Mouse (Mus musculus) skeletal muscle tissue, adult 2 months (tissue): ENCODE measurements around the gene Actn4.

ENCODE experiments used
- DNase-seq: peaks from one replicate; pipeline ENCODE4 v3.0.0-alpha.2; 2012; ENCODE audit warnings: low read depth, low spot score

The Actn4 gene

DNA sequence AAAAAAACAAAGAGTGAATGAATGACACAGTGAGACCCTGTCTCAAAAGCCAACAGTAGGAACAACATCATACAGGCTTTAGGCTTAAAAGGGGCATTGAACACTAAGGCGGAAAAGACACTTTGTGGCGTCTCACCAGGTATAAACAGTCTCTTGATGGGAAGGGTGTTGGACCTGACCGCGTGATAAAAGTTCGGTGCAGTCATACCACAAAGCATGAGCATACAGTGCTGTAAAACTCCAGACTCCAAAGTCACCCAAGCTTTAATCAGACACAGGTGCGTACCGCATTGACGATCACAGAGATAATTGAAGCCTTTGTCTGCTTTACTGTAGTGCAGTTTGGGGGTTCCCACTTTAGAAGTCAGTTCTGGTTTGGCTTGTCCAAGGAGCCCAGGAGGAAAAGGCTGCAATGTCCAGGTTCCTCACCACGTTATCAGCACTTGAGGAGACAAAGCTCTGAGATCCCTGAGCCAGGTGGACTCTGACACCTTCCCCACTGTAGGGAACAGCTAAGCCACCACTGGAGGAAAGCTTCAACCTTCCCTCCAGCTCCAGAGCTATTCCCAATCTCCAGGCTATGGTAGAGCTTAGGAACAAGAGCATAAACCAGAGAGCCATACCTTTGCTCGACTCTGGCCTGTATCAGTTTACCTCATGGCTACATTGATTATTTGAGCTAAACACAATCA lies 11.6 kb downstream of the Actn4 start:
- DNase-seq = no peak

DNA sequence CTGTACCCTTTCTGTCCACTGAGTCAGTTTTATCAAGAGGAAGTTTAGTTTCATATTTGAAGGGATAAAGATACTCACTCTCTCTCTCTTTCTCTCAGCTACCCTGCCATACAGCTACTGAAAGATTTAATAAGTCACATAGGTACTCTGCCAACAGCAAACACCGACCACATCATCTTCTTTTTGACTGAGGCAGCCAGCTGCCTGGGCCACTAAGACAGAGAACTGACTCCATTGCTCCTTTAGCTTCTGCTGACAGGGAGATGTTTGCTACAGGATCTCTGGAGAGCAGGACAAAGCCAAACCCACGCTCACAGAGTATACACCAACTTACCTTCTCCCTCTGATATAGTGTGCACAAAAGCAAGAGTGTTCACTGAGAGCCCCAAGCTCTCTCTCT lies 12.8 kb downstream of the Actn4 start:
- DNase-seq = no peak

DNA sequence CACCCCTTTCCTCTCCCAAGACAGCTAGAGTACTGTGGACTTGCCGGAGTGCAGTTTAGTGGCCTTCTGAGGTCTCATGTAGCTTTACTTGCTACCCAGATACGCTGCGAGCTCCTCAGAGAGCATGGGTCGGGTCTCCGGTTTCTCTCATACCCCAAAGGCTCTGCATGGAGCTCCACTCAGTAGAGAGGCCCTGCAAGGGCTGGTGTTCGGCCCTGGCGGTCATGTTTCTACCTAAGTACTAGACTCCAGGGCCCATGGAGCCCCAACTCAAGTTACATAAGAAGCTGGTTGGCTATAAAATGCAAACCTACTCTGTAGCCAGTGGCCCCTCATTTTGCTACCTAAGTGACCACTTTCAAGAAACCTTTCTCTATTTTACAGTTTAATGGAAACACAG lies 13.4 kb downstream of the Actn4 start:
- DNase-seq = no peak

DNA sequence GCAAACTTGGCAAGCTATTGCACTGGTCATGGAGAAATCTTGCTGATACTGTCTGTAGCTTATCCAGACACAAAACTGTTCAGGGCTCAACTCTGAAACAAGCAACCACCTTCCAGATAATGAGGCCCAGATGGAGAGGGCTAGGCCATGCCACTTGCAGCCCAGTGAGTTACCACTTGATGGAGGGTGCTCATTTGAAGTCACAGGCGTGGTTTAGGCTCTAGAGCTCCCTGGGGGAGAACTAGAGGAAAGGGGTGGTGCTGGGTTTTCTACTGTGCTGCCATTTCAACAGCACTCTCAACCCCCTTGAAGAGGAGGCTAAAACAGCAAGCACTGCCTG lies 15.9 kb downstream of the Actn4 start:
- no peak for DNase-seq

DNA sequence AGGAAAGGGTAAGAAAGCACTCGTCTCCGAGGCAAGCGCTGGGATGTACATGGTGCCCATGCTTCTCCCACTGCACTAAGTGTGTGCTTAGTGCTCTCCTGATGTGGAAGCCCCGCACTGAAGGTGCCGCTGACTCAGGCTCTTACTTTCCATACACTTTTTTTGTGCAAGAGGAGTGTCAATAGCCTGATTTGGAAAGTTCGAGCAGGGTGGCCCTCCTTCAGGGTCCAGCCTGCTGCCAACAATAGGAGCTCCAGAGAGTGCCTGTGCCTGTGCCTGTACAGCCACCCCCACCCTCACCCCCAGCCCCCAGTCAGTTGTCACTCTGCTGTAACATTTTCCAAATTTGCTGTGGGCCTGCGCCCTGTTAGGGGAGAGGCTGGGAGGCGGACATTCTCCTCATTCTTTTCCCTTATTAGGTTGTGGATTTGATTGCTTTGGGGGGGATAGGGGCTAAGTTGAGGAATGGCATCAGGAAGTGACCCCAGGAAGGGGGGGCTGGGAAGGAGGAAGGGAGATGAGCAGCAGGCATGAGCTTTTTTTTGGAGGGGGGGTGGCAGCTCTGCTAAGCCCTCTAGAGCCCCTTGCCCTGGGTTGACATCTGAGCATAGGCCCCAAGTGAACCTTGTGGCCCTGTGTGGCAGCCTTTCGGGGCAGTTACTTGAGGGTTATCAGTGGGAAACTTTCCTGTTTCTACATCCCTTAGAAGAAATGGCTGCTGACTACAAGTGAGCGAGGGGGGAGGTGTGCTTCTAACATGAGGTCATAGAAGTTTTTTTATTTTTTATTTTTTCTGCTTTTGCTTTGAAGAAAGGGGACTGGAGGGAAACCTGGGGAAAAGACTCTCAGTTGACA lies 16.5 kb downstream of the Actn4 start:
- no peak for DNase-seq

DNA sequence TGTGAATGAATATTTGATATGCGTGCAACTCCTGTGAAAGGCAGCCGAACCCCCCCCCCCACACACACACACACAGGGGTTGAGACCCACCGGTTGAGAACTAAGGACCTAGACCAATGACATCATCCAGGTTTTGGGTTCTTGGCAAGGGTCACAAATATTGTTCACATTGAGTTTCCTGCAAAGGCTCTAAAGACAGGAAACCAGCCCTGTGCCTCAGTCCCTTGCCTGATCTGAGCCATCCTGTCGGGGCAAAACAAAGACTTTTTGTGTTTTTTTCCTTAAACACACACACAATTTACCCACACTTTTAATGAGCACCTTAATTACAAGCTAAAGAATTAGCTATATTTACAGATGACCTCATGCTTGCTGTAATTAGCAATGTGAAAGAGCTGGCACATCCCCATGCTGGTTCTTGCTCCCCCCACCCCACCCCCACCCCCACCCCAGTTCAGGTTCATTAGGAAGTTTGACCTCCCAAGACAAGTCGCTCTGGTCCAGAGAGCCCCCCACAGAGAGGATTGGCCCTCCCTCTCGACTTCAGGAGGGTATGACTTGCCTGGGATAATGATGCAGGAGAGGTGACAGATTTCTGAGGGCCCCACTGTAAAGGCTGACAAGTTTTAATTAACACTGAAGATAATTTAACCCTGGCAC lies 17.3 kb downstream of the Actn4 start:
- DNase-seq = no peak

DNA sequence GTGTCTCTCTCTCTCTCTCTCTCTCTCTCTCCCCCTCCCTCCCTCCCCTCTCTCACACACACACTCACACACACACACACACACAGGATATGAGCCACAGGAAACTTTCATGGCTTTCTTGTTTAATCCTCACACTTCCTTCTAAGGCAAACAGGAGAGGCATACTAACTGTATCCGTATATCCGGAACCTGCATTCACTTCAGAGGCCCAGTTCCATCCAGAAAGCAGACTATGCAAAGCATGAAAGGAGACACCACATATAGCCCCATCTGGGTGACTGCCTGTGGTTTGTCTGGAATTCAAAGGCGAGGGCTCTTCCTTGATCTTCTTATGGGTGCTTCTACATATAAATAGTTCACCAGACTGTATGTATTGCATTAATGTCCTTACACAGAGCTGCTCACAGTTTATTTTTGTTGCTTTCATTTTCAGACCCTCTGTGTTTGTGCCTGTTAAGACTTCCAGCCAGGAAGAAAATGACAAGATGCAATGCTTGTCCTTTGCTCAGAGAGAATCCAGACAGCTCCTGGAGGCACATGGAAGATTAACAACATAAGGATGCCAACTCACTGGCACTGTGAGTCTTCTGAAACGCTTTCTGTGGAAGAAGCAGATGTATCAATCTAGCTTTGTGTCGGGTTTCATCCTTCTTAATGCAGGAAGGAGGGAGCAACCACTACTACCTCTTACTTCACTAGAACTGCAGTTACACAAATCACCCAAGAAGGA lies 18.5 kb downstream of the Actn4 start:
- no peak for DNase-seq

DNA sequence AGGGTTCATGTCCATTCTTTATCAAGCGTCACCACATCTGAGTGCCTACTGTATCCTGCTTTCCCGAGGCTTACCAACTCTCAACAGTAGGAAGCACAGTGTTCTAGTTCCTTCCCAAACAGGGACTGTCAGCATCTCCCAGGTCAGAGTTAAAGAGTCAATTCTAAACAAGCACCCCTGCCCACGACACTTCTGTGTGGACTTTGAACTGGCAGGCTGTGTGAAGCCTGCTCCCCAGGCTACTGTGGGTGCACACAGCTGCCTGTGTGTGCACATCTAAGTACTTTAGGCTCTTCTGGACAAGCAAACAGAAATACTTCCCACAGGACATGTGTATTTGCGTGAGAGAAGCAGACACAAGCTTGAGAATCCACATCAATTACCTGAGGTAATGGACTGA lies 20.6 kb downstream of the Actn4 start:
- no peak for DNase-seq

DNA sequence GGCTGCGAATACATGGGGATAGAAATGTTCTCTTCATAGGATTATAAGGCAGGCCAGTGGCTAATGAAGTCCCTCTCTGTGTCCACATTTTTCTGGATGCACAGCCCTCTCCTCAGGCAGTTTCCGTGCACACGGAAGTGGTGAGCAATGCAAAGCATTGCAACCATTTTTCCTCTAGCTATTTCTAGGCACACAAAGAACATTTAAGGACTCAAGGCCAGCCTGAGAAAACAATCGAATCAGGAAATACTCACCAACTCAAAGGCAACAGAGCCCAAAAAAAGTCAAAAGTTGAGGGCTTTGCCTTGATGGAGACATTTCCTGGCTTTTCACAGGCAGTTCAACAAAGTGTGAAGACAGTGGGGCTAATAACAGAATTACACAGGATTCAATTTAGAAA lies 21.0 kb downstream of the Actn4 start:
- DNase-seq = no peak

DNA sequence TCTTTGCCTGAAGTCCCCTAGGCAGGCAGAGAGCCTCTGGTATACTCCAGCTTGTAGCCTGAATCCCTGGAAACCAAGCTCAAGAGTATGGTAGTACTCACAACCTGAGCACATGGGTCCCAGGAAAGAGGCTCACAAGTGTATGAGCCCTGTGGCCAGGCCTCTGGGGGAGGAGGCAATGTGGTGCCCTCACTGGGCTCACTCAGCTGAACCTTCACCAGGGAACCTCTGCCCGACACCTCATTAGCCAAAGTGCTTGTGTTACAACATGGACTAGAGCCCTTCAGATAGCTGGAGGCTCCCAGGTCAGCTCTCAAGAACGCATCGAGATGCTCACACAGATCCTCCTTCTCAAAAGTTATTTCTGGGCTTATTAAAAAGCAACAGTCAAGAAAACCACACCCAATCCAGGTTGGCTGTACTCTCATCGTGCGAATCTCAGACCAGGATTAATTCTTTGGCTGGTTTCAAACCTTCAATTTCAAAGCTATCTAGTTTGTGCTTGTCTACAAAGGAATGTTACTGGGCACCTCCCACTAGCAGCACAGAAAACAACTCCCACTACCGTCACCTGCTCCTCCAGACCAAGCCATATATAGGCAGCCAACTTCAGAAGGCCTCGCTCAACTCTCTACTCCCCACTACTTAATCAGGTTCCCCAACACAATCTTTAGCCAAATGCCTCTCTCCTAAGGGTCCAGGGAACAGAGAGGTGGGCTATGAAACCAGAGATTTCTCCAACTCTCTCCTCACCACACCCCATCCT lies 22.5 kb downstream of the Actn4 start:
- DNase-seq = no peak

DNA sequence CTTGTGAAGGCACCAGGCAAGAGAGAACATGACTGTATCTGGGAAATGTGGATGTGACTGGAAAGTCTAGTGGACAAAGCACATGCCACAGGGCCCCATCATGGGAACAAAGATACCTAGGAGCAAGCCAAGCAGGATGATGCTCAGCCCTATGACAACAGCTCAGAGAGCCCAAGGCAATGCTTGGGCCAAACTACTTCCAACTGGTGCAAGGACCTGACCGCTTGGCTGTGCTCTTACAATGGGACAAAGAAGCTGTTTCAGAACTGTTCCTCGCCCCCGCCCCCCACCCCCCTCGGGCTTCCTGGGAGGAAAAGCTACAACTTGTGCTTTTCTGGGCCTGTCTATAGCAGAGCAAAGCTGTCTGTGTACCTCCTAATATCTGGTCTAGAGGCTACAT lies 23.5 kb downstream of the Actn4 start:
- no peak for DNase-seq

DNA sequence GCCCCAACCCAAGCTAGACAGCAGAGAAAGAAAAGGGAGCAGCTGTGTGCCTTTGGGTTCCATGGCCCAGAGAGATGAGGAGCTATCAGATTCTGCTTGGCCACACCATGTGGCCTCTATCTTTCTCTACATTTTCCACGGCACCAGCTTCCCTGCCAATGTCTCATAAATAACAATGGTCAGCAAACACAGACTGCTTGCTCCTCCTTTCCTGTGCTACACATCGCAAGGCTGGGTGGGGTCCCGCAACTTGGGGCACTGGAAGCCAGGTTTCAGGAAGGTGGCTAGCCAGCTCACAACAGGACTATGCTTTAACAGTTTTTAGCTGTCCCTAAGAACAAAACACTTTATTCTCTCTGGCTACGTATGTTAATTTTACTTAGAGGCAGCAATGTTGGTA lies 25.4 kb downstream of the Actn4 start:
- DNase-seq = no peak

DNA sequence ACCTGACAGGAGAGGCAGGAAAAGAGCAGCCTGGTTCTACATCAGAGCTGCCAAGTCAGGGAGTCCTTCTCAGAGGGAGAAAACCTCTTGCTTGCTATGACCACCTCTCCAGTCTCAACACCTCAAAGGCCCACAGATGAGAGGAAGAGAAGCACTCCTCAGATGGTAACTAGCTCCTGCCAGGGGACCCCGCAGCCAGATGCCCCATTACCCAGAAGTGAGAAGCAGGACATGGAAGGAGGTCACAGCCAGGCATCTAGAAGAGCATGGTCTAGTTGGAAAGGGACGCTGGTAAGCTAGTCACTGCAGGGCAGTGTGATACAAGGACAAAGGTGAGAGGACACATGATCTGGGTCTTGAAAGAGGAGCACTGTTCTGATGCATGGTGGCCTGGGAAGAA lies 28.3 kb downstream of the Actn4 start:
- DNase-seq = no peak

DNA sequence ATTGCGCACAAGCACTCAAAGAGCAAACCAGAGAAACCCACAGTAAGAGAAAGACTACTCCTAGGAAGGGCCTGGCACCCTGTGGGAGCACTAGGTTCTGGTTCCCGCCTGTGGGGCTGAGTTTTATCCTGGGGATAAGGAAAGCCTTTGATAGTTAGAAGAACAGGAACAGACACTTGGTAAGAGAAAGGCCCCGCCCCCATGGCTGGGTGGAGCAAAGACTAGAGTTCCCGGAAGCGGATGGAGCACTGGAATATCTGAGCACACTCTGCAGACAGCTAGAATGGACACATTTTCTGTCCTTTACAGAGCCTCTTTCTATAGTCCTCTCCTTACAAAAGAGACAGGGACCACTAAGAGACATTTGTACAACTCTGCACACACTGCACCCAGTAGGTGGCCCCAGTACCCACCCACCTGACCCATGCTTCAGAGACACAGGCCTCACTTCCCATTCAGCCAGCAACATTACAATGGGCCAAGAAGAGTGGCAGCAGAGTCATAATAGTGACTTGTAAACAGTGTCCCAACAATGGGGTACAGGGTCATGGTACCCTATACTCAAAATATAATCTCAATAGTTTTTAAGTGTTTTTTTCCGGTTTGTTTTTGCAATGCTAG lies 29.6 kb downstream of the Actn4 start:
- DNase-seq = no peak

DNA sequence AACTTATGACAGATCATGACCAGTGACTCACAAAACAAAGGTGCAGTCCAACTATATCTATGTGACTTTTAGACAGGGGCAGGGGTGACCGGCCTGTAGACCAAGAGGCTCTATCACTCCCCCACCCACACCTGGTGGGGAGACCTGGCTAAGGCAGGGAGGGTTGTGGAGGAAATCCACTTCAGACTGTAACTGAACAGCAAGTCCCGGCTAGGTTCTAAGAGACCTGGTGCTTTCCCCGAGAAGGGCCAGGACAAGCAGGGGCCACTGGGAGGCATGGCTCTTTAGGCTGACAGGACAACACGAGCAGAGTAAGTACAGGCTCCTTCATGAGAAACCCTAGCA lies 30.5 kb downstream of the Actn4 start:
- DNase-seq = no peak

DNA sequence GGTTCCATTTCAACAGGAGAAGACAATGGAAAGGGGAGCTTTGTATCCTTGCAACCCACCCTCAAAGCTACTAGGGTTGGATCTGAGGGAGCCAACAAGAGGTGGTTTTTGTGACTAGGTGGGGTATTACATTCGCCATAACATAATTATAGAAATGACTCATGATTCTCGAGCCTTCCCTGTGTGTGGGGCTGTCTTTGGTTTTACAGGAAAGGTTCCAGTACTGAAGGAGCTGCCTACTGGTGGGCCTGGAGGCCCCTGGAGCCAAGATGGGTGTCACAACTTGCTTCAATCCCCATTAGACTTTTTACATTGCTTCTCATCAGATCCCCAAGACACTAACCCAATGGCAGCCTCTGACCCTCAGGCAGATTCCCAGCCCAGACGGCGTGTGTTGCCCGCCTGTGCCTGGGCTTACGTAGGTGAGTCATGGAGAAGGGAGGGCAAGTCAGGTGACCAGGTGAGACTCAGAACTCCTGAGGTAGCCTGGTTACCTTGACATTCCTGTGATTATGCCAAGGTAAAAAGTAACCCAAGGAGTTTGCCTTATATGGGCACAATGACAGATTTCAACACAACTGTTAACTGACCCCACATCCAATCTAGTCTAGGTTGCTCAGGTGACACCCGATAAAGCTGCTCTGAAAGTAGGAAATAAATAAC lies 31.0 kb downstream of the Actn4 start:
- DNase-seq = no peak

DNA sequence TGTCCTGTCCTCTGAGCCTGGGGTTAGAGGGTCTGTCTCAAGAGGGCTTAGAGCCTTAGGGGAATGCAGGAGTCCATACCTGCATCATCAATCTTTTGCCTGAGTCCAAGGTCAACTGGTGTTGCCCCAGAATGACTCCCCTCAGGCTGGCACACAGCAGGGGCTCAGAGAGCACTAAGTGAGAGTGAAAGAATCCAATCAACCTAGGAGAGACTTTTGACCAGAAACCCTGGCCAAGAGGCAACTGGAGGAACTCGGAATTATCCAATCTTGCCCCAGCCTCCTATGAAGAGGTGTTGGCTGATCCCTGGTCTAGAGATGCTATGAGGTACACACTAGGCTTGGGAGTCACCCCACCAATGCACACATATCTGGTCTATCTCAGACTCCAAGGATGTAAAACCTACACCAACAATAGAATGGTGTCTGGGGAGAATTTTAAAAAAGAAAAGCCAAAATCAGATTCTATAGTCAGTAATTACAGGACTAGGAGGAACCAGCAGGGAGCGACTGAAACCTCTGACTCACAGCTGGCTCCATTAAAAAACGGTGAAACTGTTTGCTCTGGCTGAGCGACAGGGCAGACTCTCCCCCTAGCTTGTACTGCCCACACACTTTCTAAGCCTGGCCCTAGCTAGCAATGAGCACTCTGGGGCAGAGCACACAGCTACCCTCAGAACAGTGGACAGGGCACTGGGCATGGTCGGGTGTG lies 31.7 kb downstream of the Actn4 start:
- no peak for DNase-seq

DNA sequence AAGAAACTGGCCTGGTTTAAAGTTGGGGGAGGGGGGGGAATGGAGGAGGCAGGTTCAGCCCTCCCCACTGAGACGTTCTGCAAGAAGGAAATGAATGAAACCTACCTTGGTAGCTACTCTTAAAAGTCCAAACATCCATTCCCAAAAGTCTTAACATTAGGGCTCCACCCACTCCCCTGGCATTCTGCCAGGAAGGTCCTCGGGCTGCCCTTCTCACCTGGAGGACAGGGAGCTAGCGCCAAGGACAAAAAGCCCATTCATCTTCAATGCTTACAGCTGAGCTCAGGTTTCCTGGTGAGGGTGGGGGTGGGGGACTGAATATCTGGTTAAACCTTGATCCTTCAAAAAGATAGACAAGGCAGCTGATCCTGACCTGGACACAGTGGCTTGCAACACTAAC lies 32.8 kb downstream of the Actn4 start:
- DNase-seq = no peak

DNA sequence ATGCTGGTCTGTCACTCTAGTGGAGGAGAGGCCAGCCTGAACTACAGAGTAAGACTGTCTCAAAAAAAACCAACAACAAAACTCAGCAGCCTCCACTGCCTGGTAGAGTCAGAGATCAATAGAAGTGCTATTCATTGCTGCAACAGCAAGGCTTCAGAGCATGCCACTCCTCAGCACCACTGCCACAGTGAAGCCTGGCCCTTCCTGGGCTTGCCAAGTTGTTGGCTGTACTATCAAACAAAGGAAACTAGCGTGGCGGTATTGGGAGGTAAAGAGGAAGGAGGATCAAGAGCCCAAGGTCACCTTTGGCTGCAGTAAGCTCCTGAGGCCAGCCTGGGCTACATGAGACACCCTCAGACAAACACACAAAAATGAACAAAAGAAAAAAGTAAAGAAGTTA lies 36.0 kb downstream of the Actn4 start:
- no peak for DNase-seq

DNA sequence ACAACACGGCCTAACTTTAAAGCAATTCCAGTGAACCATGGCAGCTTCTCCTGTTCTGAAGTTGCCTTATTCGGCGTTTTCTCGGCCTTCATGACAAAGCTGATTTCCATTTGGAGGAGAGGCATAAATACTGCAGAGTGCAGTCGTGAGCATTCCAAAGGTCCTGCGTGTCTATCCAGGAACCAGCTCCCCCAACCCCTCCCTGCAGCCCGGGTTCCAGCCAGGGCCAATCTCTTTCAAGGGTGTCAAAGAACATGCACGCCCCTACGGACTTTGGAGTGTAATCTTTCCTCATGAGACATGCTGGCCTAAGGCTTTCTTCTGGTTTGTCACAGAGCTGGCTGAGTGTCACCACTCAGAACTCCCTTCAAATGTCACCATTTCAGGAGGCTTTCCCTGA lies 36.8 kb downstream of the Actn4 start:
- DNase-seq = peak; percentile 78
